Mouse (Mus musculus): Measurements from ENCODE around the gene Hnrnpl. TPM values are rescaled to one million over a fixed set of nuclear protein-coding genes. Genes with fewer than 3 reads are reported as not detected.

The Hnrnpl gene
- polyA plus RNA-seq, 1 experiment, result 244 TPM

DNA sequence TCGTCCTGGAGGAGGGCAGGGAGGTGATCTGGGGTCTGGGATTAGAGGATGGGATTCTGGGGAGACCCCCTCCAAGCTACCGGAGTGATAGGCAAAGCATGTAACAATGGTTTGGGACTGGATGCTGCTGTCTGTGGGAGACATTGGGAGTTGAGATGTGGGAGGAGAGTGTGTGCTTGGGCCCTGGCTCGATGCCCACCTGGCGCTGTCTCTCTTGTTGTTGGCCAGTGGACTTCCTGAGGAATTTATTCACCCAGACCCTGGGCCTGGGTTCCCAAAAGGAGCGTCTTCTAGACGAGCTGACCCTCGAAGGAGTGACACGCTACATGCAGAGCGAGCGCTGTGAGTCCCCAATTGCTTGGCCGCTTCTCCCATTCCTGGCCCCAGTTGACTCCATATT lies 36.5 kb upstream of the Hnrnpl start:
- no peak for DNase-seq
- Histone ChIP-seq H3K4me1 (ENCODE audit: control insufficient read depth, insufficient read depth, low read length) (peaks cover 8% of the 10 kb centered on the region), H3K4me3 (replicated peaks; ENCODE audit: extremely low read depth, low read depth, low read length) (no peak overlapping the region)
- TF ChIP-seq CTCF (IDR thresholded peaks at IDR 0.05; ENCODE audit: insufficient read depth, low read length) (no peak), POLR2A (IDR thresholded peaks at IDR 0.05; ENCODE audit: borderline replicate concordance, extremely low read depth, low read depth, low read length) (no peak)
- 73% methylated on average over 11 of the region's 11 CpGs for WGBS

DNA sequence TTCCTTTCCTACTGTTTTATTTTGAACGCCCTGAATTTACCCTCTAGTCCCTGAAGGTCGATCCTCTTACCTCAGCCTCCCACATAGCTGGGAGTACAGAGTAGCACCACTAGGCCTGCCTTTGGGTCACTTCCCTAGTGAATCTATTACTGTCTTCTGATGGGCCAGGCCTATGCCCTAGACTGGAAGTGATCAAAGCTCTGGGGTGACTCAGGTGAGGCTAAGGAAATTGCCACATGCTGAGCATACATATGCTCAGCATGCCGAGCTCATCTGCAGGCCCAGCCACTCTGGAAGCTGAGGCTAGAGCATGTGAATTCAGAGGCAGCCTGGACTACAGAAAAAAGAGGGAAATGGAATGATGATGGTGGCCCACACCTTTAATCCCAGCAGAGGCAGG lies 35.2 kb upstream of the Hnrnpl start:
- no peaks in the 10 kb centered on the region for H3K4me1 ChIP-seq (ENCODE audit: control insufficient read depth, insufficient read depth, low read length)
- TF ChIP-seq POLR2A (IDR thresholded peaks at IDR 0.05; ENCODE audit: borderline replicate concordance, extremely low read depth, low read depth, low read length) (no peak), CTCF (IDR thresholded peaks at IDR 0.05; ENCODE audit: insufficient read depth, low read length) (no peak)
- H3K4me3 ChIP-seq (replicated peaks; ENCODE audit: extremely low read depth, low read depth, low read length), result no peak overlapping the region
- DNase-seq, result no peak
- WGBS, result 65% methylated on average over 3 of the region's 3 CpGs

DNA sequence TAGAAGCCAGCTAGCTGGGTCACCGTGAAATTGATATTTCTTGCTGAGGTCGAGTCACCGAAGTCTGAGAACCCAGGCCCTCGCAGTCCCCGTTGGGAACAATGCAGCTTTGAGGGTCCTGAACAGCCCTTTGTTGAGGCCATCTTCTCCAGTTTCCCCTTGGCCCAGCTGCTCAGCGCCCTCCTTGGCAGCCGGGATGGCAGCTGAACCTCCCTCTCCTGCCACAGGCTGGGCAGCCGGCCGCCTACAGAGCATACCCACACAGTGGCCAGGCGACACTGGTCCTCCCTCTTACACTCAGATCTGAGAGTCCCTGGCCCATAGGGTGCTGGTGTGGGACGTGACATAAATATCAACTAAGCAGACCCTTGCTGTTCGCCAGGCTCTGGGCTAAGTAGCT lies 34.2 kb upstream of the Hnrnpl start:
- no peak for DNase-seq
- Histone ChIP-seq H3K4me3 (replicated peaks; ENCODE audit: extremely low read depth, low read depth, low read length) (no peak overlapping the region), H3K4me1 (ENCODE audit: control insufficient read depth, insufficient read depth, low read length) (no peaks in the 10 kb centered on the region)
- WGBS, result 77% methylated on average over 12 of the region's 12 CpGs
- TF ChIP-seq CTCF (IDR thresholded peaks at IDR 0.05; ENCODE audit: insufficient read depth, low read length), result no peak
- TF ChIP-seq POLR2A (IDR thresholded peaks at IDR 0.05; ENCODE audit: borderline replicate concordance, extremely low read depth, low read depth, low read length), result no peak

DNA sequence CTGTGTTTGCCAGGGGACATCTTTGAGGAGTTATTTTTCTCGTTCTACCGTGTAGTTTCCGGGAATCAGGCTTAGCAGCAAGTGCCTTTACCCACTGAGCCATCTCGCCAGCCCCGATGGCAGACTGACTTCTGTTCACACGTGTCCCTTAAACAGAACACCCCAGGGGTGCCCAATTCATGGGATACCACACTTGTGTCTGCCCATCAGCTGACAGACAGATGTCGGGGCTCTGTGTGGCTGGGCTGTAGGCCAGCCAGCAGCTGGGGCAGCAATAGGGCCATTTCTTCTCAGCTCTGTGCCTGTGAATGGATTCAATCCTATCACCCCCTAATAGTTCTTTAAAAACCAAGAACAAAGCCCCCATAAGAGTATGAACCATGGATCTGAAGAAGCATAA lies 33.2 kb upstream of the Hnrnpl start:
- no peak for DNase-seq
- TF ChIP-seq POLR2A (IDR thresholded peaks at IDR 0.05; ENCODE audit: borderline replicate concordance, extremely low read depth, low read depth, low read length) (no peak), CTCF (IDR thresholded peaks at IDR 0.05; ENCODE audit: insufficient read depth, low read length) (no peak)
- WGBS, result 88% methylated on average over 7 of the region's 7 CpGs
- Histone ChIP-seq H3K4me3 (replicated peaks; ENCODE audit: extremely low read depth, low read depth, low read length) (no peak overlapping the region), H3K4me1 (ENCODE audit: control insufficient read depth, insufficient read depth, low read length) (peaks cover under 1% of the 10 kb centered on the region; the same call in 1 of the 2 replicates)

DNA sequence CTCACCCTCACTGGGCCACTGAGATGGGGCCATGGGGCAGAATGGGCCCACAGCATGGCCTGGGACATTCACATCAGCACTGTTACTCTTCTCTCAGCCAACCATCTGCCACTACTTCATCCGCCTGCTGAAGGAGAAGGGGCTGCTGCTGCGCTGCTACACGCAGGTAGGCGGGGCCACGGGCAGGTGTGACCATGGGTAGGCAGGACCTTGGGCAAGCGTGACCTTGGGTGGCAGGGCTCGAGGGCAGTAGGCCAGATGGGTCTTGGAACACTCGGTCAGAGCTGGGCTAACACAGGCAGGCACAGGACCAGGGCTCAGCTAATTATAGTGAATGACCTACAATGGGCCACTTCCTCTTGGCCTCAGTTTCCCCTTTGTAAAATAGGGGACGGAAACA lies 29.5 kb upstream of the Hnrnpl start:
- WGBS, result 88% methylated on average over 9 of the region's 9 CpGs
- DNase-seq, result no peak

DNA sequence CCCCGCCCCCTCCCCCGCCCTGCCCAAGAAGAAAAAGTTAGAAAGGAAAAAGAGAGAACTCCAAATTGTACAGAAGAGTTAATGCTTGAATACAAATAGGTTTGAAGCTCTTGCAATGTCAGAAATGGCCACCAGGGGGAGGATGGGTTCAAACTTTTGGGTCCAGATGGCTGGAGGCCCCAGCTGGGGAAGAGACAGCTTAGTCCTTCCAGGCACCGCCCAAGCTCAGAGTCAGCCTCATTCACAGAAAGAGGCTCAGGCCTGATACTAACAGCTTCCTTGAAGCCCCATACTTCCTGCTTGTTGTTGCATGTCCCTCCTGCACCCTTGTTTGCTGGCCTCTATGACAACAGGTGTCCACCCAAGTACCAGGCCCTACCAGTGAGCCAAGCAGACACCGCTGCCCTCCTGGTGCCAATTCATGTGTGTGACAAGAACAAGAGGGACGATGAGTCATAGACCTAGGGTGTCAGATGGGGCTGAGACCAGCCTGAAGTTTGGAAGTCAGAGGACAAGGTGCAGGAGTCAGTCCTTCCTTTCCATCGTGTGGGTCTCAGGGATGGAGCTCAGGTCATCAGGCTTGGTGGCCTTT lies 28.2 kb upstream of the Hnrnpl start:
- TF ChIP-seq POLR2A (IDR thresholded peaks at IDR 0.05; ENCODE audit: borderline replicate concordance, extremely low read depth, low read depth, low read length), result no peak
- TF ChIP-seq CTCF (IDR thresholded peaks at IDR 0.05; ENCODE audit: insufficient read depth, low read length), result peak; percentile 73
- 33% methylated on average over 6 of the region's 6 CpGs for WGBS
- peak; percentile 81 for DNase-seq
- H3K4me1 ChIP-seq (ENCODE audit: control insufficient read depth, insufficient read depth, low read length), result peaks cover 4% of the 10 kb centered on the region; the same call in 1 of the 2 replicates
- H3K4me3 ChIP-seq (replicated peaks; ENCODE audit: extremely low read depth, low read depth, low read length), result no peak overlapping the region

More for the DNA sequence above, 29.5 kb upstream of the Hnrnpl start:
- no peak overlapping the region for H3K4me3 ChIP-seq (replicated peaks; ENCODE audit: extremely low read depth, low read depth, low read length)
- peaks cover 4% of the 10 kb centered on the region; the same call in 1 of the 2 replicates for H3K4me1 ChIP-seq (ENCODE audit: control insufficient read depth, insufficient read depth, low read length)
- no peak for TF ChIP-seq CTCF (IDR thresholded peaks at IDR 0.05; ENCODE audit: insufficient read depth, low read length)
- TF ChIP-seq POLR2A (IDR thresholded peaks at IDR 0.05; ENCODE audit: borderline replicate concordance, extremely low read depth, low read depth, low read length), result no peak

DNA sequence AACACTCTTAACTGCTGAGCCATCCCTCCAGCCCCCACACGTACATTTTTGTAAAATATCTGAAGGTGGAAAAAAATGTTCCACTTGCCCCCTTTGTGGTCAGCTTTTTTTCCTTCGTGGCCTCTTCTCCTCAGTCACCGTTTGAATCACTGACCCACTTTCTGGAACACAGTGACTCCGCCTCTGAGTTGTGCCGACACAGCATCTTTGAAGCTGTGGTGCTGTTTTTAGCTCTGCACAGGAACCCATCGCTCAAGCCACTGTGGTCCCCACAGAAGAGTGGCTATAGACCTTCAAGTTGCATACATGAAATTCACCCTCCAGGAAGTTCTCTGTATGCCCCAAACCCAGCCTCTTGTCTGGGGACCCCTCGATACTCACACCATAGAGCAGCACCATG lies 27.5 kb upstream of the Hnrnpl start:
- WGBS, result 47% methylated on average over 7 of the region's 7 CpGs

DNA sequence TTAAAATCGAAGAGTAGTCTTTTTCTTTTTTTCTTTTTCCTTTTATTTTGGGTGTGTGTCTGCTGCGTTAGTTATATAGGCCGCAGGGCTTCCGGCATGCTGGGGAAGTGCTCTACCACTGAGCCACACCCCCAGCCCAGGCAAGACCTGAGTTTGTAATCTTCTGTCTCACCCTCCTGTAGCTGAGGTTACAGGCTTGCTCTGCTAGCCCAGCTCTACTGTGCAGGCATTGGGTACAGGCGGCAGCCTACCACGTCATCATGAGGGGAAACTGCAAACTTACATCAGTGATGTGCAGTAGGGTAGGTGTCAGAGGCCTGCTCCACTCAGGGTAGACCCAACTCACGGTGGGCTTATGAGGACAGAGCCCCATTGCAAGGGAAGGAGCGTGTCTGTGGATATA lies 27.1 kb upstream of the Hnrnpl start:
- H3K4me1 ChIP-seq (ENCODE audit: control insufficient read depth, insufficient read depth, low read length), result peaks cover 4% of the 10 kb centered on the region; the same call in 1 of the 2 replicates
- H3K4me3 ChIP-seq (replicated peaks; ENCODE audit: extremely low read depth, low read depth, low read length), result no peak overlapping the region
- TF ChIP-seq POLR2A (IDR thresholded peaks at IDR 0.05; ENCODE audit: borderline replicate concordance, extremely low read depth, low read depth, low read length) (no peak), CTCF (IDR thresholded peaks at IDR 0.05; ENCODE audit: insufficient read depth, low read length) (no peak)
- 86% methylated on average over 8 of the region's 8 CpGs for WGBS
- no peak for DNase-seq

More for the DNA sequence above, 27.5 kb upstream of the Hnrnpl start:
- no peak for TF ChIP-seq POLR2A (IDR thresholded peaks at IDR 0.05; ENCODE audit: borderline replicate concordance, extremely low read depth, low read depth, low read length)
- TF ChIP-seq CTCF (IDR thresholded peaks at IDR 0.05; ENCODE audit: insufficient read depth, low read length), result no peak
- Histone ChIP-seq H3K4me3 (replicated peaks; ENCODE audit: extremely low read depth, low read depth, low read length) (no peak overlapping the region), H3K4me1 (ENCODE audit: control insufficient read depth, insufficient read depth, low read length) (peaks cover 4% of the 10 kb centered on the region; the same call in 1 of the 2 replicates)
- no peak for DNase-seq

DNA sequence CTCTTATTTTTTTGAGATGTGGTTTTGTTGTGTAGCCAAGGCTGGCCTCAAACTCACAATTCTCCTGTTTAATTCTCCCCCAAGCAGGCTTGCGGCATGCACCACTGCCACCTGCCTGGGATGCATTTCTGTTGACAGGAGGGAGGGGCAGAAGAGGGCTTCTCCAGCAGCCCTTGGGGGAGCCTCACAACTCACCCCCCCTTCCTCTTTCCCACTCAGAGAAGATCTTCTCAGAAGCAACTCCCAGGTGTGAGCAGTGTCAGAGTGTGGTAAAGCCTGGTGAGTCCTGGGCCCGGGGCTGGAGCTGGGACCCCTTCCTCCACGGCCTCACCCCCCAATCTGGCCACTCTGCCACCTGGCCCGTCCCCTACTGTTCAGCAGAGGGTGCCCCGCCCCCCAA lies 23.2 kb upstream of the Hnrnpl start:
- no peak for DNase-seq
- no peak overlapping the region for H3K4me3 ChIP-seq (replicated peaks; ENCODE audit: extremely low read depth, low read depth, low read length)
- TF ChIP-seq POLR2A (IDR thresholded peaks at IDR 0.05; ENCODE audit: borderline replicate concordance, extremely low read depth, low read depth, low read length), result no peak
- TF ChIP-seq CTCF (IDR thresholded peaks at IDR 0.05; ENCODE audit: insufficient read depth, low read length), result no peak
- 87% methylated on average over 5 of the region's 5 CpGs for WGBS
- H3K4me1 ChIP-seq (ENCODE audit: control insufficient read depth, insufficient read depth, low read length), result peaks cover 3% of the 10 kb centered on the region; the same call in 1 of the 2 replicates

DNA sequence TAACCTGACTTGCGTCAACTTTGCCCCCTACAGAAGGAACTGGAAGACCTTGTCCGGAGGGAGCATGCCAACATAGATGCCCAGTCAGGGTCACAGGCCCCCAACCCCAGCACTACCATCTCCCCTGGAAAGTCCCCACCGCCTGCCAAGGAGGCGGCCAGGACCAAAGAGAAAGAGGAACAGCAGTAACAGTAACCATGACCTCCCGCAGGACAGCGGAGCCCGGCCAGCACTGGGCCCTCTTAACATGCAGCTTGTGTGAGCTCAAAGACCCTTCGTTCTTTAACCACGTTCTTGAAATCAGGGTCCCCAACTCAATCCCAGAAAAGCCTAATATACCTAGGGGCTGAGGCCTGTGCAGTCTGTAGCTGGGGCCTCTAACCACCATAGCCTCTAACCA lies 20.5 kb upstream of the Hnrnpl start:
- 87% methylated on average over 9 of the region's 9 CpGs for WGBS
- no peak overlapping the region for H3K4me3 ChIP-seq (replicated peaks; ENCODE audit: extremely low read depth, low read depth, low read length)
- H3K4me1 ChIP-seq (ENCODE audit: control insufficient read depth, insufficient read depth, low read length), result no peaks in the 10 kb centered on the region
- no peak for TF ChIP-seq POLR2A (IDR thresholded peaks at IDR 0.05; ENCODE audit: borderline replicate concordance, extremely low read depth, low read depth, low read length)
- no peak for TF ChIP-seq CTCF (IDR thresholded peaks at IDR 0.05; ENCODE audit: insufficient read depth, low read length)
- DNase-seq, result no peak
